Mouse (Mus musculus) cerebellum, postnatal 36 days (tissue): ENCODE data around the gene Rhbdd2.

Experiments
- DNase-seq, 2 experiments: peaks; one replicate each; pipeline ENCODE4 v3.0.0; 2021 to 2022; ENCODE audit warnings: mixed read lengths in 2 of 2

Rhbdd2 gene

DNA sequence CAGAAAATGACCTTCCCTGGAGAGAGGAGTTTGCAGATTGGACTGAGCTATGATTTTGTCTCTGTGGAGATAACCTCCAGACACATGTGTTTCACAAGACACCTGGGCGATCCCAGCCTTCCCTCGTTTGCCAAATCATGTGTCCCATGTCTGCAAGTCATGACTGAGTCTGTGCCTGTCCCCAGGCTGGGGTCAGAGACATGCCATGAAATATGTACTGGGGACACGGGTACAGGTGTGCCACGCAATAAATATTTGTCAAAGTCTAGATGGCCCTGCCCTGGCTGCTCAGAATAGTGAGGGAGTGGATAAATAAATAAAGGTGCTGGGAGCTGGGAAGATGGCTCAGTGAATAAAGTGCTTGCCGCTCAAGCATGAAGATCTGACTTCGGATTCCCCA is 13.6 kb downstream of the Rhbdd2 start:
- no peak for DNase-seq

- DNase-seq: no peak
These were observed 16.3 kb downstream of the Rhbdd2 start for GRCm38 (mm10) chr5:135648461-135649308.

DNA sequence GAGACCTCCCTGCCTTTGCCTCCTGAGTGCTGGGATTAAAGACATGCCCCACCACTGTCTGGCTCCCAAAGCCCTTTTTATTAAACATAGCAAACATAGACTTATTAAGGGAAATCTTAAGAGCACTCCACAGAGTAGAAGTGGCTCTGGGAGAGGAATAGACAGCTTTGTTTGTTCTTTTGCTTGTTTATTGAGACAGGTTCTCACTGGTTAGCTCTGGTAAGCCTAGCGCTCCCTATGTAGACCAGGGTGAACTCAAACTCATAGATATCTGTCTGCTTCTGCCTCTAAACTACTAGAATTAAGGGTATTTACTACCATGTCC is 16.9 kb downstream of the Rhbdd2 start:
- DNase-seq: no peak

- DNase-seq: no peak
These were observed 19.1 kb downstream of the Rhbdd2 start for GRCm38 (mm10) chr5:135651536-135651935.

DNA sequence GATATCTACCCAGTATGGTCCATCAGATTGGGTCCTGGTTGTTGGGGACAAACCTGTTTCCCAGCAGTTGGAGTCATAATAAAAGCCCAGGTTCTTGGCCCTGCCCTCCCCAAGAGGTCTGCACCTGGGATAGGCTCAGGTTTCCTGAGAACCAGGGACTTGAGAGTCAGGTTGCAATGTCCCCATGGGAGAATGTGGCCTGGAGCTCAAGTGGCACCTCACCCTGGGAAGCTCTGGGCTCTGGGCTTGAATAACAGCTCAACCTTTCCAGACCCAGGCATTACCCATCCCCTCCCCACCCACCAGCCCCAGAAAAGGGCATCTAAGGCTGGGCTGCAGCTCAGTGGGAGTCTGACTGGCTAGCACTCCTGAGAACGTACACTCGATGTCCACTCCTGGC is 20.8 kb downstream of the Rhbdd2 start:
- no peak for DNase-seq

GRCm38 (mm10) chr5:135656046-135656445 is 23.6 kb downstream of the Rhbdd2 start:
- no peak for DNase-seq

DNA sequence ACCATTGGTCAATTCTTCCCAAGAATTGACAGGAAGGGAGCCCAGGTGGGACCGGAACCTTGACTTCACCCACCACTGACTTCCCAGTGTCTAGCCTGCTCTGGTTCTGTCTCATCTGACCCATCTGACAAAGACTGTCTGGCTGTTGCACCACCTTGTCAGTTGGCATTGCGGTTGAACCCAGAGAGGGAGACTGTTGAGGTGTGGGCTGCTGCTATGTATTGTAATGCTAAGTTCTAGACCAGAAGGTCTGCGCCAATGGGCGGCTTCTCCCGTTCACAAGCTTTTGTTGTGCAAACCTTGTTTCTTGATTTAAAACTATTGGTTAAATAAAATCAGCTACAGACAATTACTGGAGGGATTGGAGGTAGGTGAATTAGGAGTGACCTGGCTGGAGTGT is 24.7 kb downstream of the Rhbdd2 start:
- DNase-seq: no peak

DNA sequence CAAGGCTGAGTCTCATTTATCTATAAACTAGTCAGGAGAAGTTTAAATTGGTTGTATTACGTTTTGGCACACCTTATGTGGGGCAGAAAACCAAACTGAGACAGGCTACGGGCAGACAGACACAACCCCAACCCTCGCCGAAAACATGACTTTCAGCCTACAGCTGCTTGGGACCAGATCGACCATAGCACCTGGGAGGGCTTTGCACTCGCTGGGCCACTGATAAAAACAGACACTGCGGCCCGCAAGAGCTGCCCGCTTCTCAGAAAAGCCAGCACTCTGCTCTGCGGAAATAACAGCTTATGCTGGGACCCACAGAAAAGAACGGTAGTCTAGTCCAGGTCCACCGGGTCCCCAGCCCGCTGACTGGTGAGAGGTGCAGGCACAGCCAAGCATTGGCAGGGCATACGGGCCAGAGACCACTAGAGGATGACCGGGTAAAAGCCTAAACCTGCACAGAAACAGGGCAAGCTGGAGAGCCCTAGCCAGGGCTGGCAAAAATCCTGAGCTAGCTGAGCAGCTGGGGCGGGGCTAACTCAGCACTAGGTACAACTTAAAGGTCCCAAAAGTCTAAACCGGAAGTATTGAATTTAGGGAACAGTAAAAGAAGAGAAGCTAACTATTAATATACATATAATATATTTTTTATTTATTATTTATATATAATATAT is 25.4 kb downstream of the Rhbdd2 start:
- no peak for DNase-seq

GRCm38 (mm10) chr5:135659956-135660355 is 27.5 kb downstream of the Rhbdd2 start:
- no peak for DNase-seq

- no peak for DNase-seq
These were observed 28.1 kb downstream of the Rhbdd2 start for GRCm38 (mm10) chr5:135660535-135660934.

DNA sequence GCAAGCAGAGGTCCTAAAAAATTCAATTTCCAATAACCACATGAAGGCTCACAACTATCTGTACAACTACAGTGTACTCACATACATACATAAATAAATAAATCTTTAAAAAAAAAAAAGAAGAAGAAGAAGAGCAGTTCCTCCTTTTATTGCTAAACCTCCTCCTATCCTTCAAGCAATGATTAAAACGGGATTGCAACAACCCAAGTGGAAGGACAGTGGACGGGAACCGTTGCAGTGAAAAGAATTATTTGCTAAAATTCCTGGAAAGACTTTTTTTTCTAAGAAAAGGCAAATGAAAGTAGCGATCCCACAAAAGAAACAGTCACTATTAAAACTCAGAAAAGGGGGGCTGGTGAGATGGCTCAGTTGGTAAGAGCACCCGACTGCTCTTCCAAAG is 34.5 kb downstream of the Rhbdd2 start:
- no peak for DNase-seq

DNA sequence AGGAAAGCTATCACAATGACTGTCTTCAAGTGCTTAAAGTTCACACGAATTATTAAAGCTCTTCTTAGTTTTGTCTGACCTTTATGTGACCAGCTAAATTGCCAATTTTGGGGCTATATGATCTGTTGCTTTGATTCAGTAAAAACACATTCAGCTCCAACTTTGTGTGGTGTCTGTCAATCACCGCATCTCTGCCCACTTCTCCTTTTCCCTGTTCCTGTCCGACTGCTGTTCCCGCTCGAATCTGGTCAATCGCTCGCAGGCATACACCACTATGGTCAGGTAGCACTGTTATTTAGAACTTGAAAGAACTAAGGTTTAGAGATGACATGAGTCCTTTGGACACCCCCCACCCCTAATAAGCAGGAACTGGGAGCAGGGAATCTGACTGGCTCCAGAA is 35.7 kb downstream of the Rhbdd2 start:
- no peak for DNase-seq

- DNase-seq: no peak
These were observed 37.4 kb downstream of the Rhbdd2 start, which contains the start of gene Por for GRCm38 (mm10) chr5:135669741-135670275. Por (plus strand) TSS chr5:135670033.

DNA sequence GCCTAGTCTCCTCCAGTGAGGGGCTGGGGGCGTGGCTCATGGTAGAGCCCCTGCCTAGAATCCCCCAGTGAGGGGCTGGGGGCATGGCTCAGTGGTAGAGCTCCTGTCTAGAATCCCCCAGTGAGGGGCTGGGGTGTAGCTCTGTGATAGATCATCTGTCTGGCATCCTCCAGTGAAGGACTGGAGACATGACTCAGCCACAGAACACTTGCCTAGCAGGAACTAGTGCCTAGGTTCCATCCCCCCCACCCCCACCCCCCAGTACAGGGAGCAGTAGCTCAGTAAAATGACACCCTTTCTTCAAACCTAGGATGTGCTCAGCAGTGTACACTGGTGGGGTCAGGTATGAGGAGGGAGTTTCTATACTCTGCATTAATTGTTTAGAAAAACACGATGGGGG is 38.5 kb downstream of the Rhbdd2 start:
- no peak for DNase-seq

GRCm38 (mm10) chr5:135672509-135672908 is 40.1 kb downstream of the Rhbdd2 start:
- no peak for DNase-seq

GRCm38 (mm10) chr5:135672980-135673379 is 40.6 kb downstream of the Rhbdd2 start:
- no peak for DNase-seq

GRCm38 (mm10) chr5:135674349-135674775 is 41.9 kb downstream of the Rhbdd2 start:
- DNase-seq: no peak

- DNase-seq: peak; percentile 27 to 39
These were observed 42.4 kb downstream of the Rhbdd2 start for GRCm38 (mm10) chr5:135674821-135675220.

GRCm38 (mm10) chr5:135676696-135677095 is 44.3 kb downstream of the Rhbdd2 start:
- DNase-seq: no peak

DNA sequence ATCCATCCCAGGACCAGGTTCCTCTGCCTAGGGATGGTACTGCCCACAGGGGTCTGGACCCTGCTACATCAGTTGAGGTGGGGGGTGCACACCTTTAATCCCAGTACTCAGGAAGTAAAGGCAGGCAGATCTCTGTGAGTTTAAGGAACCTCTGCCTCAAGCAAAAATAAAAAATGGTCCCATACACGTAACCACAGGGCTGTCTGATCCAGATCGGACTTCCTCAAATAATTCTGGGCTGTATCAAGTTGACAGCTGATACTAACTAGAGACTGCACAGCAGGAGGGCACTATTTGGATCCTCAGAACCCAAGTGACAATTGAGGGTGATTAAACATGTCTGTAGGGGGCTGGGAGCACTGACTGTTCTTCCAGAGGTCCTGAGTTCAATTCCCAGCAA is 44.8 kb downstream of the Rhbdd2 start:
- DNase-seq: no peak

DNA sequence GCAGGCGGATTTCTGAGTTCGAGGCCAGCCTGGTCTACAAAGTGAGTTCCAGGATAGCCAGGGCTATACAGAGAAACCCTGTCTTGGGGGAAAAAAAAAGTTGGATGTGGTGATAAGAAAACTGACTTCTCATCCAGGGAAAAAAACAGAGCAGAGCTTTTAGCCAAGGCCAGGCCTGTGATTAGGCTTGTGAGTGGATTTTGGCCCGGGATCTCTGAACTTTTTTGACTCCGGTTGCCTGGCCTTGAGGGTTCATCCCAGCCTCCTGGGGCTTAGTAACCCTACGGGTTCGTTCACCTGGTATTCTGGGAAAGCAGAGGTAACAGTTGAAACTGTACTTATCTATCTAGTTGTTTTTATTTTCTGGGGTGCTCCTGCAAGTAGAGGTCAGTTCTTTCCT is 46.1 kb downstream of the Rhbdd2 start:
- no peak for DNase-seq

DNA sequence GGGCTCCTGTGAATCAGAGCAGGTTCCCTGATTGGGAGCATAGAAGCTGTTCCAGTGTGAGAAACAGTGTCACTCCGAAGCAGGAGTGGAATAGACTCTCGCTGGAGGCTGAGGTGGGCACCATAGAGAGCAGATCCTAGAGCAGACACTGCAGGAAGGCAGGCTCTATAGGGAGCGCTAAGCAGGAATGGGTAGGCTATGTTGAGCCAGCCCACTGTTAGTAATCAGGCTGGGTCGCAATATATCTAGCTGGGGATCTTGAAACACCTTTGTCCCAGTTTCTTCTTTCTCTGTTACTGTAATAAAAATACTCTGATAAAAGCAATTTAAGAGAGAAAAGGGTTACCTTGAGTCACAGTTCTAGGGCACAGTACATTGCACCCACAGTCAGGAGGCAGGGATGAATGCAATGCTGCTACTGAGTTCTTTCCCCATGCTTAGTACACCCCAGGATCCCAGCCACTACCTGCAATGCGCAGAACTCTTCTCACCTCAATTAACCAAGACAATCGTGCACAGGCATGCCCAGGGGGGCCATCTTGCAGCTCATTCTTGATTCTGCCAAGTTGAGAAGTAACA is 48.6 kb downstream of the Rhbdd2 start:
- DNase-seq: no peak

- no peak for DNase-seq
These were observed 49.6 kb downstream of the Rhbdd2 start for GRCm38 (mm10) chr5:135682009-135682408.
